Mouse (Mus musculus): ENCODE results near the gene Ttc22.

- TF ChIP-seq POLR2A (IDR thresholded peaks at IDR 0.05; ENCODE audit: low read depth, low read length) (peak; percentile 32), CTCF (conservative IDR thresholded peaks at IDR 0.05; ENCODE audit: insufficient read depth, insufficient read length, low read depth, low read length) (no peak)
These were observed 28.7 kb downstream of the Ttc22 start, which contains the start of gene Pars2 for GRCm38 (mm10) chr4:106650833-106651527.

Measured in kidney, adult 2 months (tissue).